Mouse (Mus musculus) olfactory bulb, adult 2 months (tissue): ENCODE measurements around the gene Gsta4. TPM values are rescaled to one million over a fixed set of nuclear protein-coding genes. Genes with fewer than 3 reads are reported as not detected.

Experiments
- H3K27ac ChIP-seq: fragments of 200-500 bp; 2 replicates; pipeline ENCODE4 v1.5.1; 2012; ENCODE audit warnings: low read depth, low read length; ENCODE audit not compliant: insufficient read depth
- H3K4me1 ChIP-seq: fragments of 200-500 bp; 2 replicates; pipeline ENCODE4 v1.6.1; 2012; ENCODE audit warnings: low read length; ENCODE audit not compliant: control insufficient read depth, insufficient read depth
- H3K4me3 ChIP-seq: fragments of 200-500 bp; 2 replicates; pipeline ENCODE4 v1.5.1; 2012; ENCODE audit warnings: mild to moderate bottlenecking, low read depth, low read length, moderate library complexity; ENCODE audit not compliant: insufficient read depth
- CTCF ChIP-seq: fragments of 200-500 bp; IDR thresholded peaks from 2 replicates; pipeline ENCODE4 v1.5.1; 2012; ENCODE audit warnings: low read depth, mild to moderate bottlenecking, low read length, moderate library complexity; ENCODE audit not compliant: insufficient read depth
- POLR2A ChIP-seq: fragments of 200-500 bp; IDR thresholded peaks from 2 replicates; pipeline ENCODE4 v1.6.1; 2012; ENCODE audit warnings: mild to moderate bottlenecking, low read depth, low read length, moderate library complexity; ENCODE audit not compliant: insufficient read depth
- WGBS: fragments of 180-500 bp; shearing (Covaris S2); methylation state at CpG from one replicate; pipeline ENCODE4 v1.1.7; 2018; 5-methylcytosine and 5-hydroxymethylcytosine counted together
- polyA plus RNA-seq: library from polyadenylated mRNA; stranded (reverse); fragments of >200 nt; gene quantifications from 2 replicates; pipeline ENCODE4 v1.2.4, GENCODE M21; 2012; ENCODE audit warnings: low replicate concordance; ENCODE audit not compliant: missing spikeins, insufficient read depth, insufficient read length

Gsta4 gene
- polyA plus RNA-seq, 1 experiment: not detected

DNA sequence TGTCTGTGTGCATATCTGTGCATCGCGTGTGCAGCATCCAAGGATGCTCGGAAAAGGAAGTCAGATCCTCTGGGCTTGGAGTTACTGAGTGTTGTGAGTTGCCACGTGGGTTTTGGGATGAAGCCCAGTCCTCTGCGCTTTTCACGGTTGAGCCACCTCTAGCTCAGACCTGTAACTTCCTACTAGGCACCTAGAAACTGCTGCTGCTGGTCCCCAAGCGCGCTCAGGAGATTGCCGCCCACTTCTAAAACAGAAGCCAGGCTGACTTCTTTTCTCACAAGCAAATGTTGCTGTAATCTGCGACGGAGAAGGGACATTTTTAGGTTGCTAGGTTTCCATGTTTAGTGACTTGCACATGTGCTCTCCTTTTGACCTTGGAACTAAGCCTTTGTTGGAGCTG lies 12.5 kb downstream of the Gsta4 start:
- no peak overlapping the region for H3K4me3 ChIP-seq
- WGBS: 69% methylated on average over 11 of the region's 11 CpGs
- no peak overlapping the region for H3K27ac ChIP-seq
- TF ChIP-seq POLR2A: no peak
- no peak for TF ChIP-seq CTCF
- H3K4me1 ChIP-seq: peaks cover 7% of the 10 kb centered on the region; the same call in 1 of the 2 replicates

- Histone ChIP-seq H3K4me1 (peaks cover 4% of the 10 kb centered on the region; the same call in 1 of the 2 replicates), H3K4me3 (no peak overlapping the region), H3K27ac (no peak overlapping the region)
- TF ChIP-seq CTCF: no peak
- TF ChIP-seq POLR2A: no peak
- WGBS: 98% methylated on average over 9 of the region's 9 CpGs
Measured at GRCm38 (mm10) chr9:78197801-78198200, 15.2 kb downstream of the Gsta4 start.

DNA sequence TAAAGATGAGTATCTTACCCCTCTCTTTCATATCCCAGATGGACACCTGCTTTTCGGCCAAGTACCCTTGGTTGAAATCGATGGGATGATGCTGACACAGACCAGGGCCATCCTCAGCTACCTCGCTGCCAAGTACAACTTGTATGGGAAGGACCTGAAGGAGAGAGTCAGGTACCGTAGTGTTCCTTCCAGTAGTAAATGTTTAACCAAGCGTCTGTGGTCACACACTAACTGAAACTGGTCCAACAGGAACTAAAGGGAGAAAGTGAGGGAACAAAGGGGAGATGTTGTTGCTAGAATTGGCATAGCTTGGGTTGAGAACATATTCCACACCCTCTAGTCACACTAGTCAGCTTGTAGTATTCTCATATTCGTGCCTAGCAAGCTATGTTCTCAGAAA lies 21.6 kb downstream of the Gsta4 start:
- no peaks in the 10 kb centered on the region for H3K4me1 ChIP-seq
- 89% methylated on average over 6 of the region's 6 CpGs for WGBS
- H3K27ac ChIP-seq: no peak overlapping the region
- TF ChIP-seq POLR2A: no peak
- no peak for TF ChIP-seq CTCF
- no peak overlapping the region for H3K4me3 ChIP-seq

DNA sequence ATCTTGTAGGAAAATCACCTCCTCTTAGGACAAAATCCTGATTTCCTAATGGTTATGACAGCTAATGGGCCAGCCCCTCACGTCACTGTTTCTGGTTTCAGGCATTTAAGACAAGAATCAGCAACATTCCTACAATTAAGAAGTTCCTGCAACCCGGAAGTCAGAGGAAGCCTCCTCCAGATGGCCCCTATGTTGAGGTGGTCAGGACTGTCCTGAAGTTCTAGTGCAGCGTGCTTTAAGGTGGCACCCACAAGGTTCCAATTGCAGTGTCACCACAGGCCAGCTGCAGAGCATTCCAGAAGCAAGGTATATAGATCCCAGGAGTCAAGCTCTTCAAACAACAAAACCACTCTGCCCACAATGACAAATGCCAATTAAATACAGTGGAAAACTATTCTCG lies 26.4 kb downstream of the Gsta4 start:
- no peak overlapping the region for H3K27ac ChIP-seq

DNA sequence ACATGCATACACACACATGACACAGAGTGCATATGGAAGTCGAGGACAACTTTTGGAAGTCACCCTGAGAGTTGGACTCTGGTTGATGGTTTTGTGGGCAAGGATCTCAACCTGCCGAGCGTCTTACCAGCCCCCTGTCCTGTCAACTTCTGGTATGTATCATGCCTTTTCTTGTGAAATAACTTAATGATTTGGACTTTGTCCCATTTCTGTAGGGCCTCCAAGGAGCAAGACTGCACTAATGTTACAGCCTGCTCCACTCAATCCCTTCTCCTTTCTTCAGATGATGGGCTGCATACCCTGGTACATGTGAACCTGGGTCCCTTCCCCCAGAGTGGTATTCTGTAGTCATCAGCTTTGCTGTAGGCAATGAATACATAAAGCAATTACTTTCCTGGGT lies 27.5 kb downstream of the Gsta4 start:
- H3K4me3 ChIP-seq: no peak overlapping the region
- TF ChIP-seq POLR2A (no peak), CTCF (no peak)
- 96% methylated on average over 3 of the region's 3 CpGs for WGBS

More for the DNA sequence above, 26.4 kb downstream of the Gsta4 start:
- 85% methylated on average over 4 of the region's 4 CpGs for WGBS
- Histone ChIP-seq H3K4me1 (no peaks in the 10 kb centered on the region), H3K4me3 (no peak overlapping the region)
- TF ChIP-seq CTCF (no peak), POLR2A (no peak)

GRCm38 (mm10) chr9:78210821-78211220 lies 28.2 kb downstream of the Gsta4 start:
- H3K4me3 ChIP-seq: no peak overlapping the region
- H3K27ac ChIP-seq: no peak overlapping the region
- no peaks in the 10 kb centered on the region for H3K4me1 ChIP-seq
- TF ChIP-seq POLR2A (no peak), CTCF (no peak)
- 99% methylated on average over 2 of the region's 2 CpGs for WGBS

More for the DNA sequence above, 27.5 kb downstream of the Gsta4 start:
- no peak overlapping the region for H3K27ac ChIP-seq
- no peaks in the 10 kb centered on the region for H3K4me1 ChIP-seq

DNA sequence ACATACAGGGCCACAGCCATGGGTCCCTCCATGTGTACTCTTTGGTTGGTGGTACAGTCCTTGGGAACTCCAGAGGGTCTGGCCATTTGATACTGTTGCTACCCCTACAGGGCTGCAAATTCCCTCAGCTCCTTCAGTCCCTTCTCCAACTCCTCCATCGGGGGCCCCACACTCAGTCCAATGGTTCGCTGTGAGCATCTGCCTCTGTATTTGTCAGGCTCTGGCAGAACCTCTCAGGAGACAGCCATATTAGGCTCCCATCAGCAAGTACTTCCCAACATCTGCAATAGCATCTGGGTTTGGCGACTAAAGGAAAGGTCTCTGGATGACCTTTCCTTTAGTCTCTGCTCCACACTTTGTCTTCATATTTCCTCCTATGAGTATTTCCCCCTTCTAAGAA lies 28.9 kb downstream of the Gsta4 start:
- TF ChIP-seq POLR2A (no peak), CTCF (no peak)
- 100% methylated on average over 3 of the region's 3 CpGs for WGBS
- no peak overlapping the region for H3K4me3 ChIP-seq
- no peaks in the 10 kb centered on the region for H3K4me1 ChIP-seq
- H3K27ac ChIP-seq: no peak overlapping the region

GRCm38 (mm10) chr9:78212341-78213049 lies 29.9 kb downstream of the Gsta4 start:
- 83% methylated on average over 7 of the region's 7 CpGs for whole genome bisulfite sequencing

GRCm38 (mm10) chr9:78217074-78217473 lies 34.5 kb downstream of the Gsta4 start:
- Histone ChIP-seq H3K27ac (no peak overlapping the region), H3K4me1 (no peaks in the 10 kb centered on the region), H3K4me3 (no peak overlapping the region)
- WGBS: 85% methylated on average over 4 of the region's 4 CpGs
- no peak for TF ChIP-seq CTCF
- no peak for TF ChIP-seq POLR2A

More at GRCm38 (mm10) chr9:78212341-78213049, 29.9 kb downstream of the Gsta4 start:
- TF ChIP-seq POLR2A: no peak
- H3K4me3 ChIP-seq: no peak overlapping the region
- no peak overlapping the region for H3K27ac ChIP-seq
- H3K4me1 ChIP-seq: no peaks in the 10 kb centered on the region

DNA sequence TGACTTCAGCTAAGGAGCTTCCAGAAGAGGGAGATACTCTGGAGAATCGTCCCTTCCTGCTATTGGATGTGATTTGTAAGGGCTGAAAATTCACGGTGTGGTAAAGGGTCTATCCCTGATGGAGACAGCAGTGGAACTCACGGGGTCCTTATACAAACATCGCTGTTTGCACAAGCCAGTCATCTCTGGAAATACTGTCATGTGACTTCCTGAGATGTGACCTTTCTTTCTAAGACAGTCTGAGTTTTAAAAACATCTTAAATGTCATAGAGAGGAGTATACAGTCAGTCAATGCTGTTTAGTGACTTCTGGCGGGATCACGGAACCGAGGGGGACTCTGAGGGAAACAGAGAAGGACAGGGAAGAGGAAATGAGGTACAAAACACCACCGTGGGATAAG lies 40.0 kb downstream of the Gsta4 start:
- no peaks in the 10 kb centered on the region for H3K4me1 ChIP-seq
- WGBS: 83% methylated on average over 8 of the region's 8 CpGs
- no peak overlapping the region for H3K4me3 ChIP-seq
- TF ChIP-seq POLR2A (no peak), CTCF (no peak)
- no peak overlapping the region for H3K27ac ChIP-seq
